ENCODE assay signal across 18 mouse cellular contexts in the genomic region with DNA sequence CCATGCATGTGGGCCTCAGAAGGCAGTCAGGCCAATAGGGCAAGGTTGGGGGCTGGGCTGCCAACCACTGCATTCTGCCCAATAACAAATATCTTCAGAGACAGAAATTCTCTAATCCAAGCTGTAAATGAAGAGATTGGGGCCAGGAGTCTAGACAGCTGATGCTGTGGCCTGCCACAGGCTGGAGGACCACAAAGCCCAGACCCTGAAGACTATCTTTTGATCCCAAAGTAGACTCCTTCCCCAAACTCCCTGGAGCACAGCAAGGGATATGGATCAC.
"Had no signal": no experiment of that assay in that cellular context is flagged by ENCODE, and none has a peak within 500 bp of the region (broad histone marks: within the 10 kb centered on the region; RNA-seq: fewer than 3 reads in every experiment).

No protein-coding gene starts in this region.

- H3K27ac ChIP-seq: midbrain, embryonic 10.5 days; midbrain, embryonic 12.5 days; neural tube, embryonic 13.5 days; neural tube, embryonic 15.5 days had no signal

- H3K36me3 ChIP-seq: midbrain, embryonic 10.5 days; midbrain, embryonic 12.5 days; neural tube, embryonic 13.5 days; neural tube, embryonic 15.5 days had no signal

- DNase-seq: lung, embryonic 14.5 days; lung, postnatal 10 days; lung, postnatal 4 days; midbrain, embryonic 14.5 days; retina, postnatal 1 day; right cerebral cortex, adult 18-20 months; right cerebral cortex, postnatal 25 days; right cerebral cortex, postnatal 4 days; spleen, adult 18-20 months; thymus, adult 18-20 months; thymus, postnatal 14 days; thymus, postnatal 36 days had no signal

- H3K9ac ChIP-seq: lung, embryonic 14.5 days; midbrain, embryonic 12.5 days; neural tube, embryonic 13.5 days; neural tube, embryonic 15.5 days had no signal

- H3K27me3 ChIP-seq: midbrain, embryonic 12.5 days; neural tube, embryonic 13.5 days; neural tube, embryonic 15.5 days had no signal

- H3K9me3 ChIP-seq: midbrain, embryonic 10.5 days; midbrain, embryonic 12.5 days; neural tube, embryonic 13.5 days; neural tube, embryonic 15.5 days had no signal

- ATAC-seq: midbrain, embryonic 16.5 days had no signal

- H3K4me2 ChIP-seq: lung, embryonic 14.5 days; midbrain, embryonic 12.5 days; neural tube, embryonic 13.5 days; neural tube, embryonic 15.5 days had no signal

- H3K4me3 ChIP-seq: midbrain, embryonic 10.5 days; midbrain, embryonic 12.5 days; myocyte; neural tube, embryonic 13.5 days; neural tube, embryonic 15.5 days had no signal
